Mouse (Mus musculus) olfactory bulb, adult 2 months (tissue): ENCODE results near the gene Erbb4.

Experiments used
- CTCF ChIP-seq: fragments of 200-500 bp; IDR thresholded peaks from 2 replicates; pipeline ENCODE4 v1.5.1; 2012; ENCODE audit warnings: low read depth, mild to moderate bottlenecking, low read length, moderate library complexity; ENCODE audit not compliant: insufficient read depth
- POLR2A ChIP-seq: fragments of 200-500 bp; IDR thresholded peaks from 2 replicates; pipeline ENCODE4 v1.6.1; 2012; ENCODE audit warnings: mild to moderate bottlenecking, low read depth, low read length, moderate library complexity; ENCODE audit not compliant: insufficient read depth

DNA sequence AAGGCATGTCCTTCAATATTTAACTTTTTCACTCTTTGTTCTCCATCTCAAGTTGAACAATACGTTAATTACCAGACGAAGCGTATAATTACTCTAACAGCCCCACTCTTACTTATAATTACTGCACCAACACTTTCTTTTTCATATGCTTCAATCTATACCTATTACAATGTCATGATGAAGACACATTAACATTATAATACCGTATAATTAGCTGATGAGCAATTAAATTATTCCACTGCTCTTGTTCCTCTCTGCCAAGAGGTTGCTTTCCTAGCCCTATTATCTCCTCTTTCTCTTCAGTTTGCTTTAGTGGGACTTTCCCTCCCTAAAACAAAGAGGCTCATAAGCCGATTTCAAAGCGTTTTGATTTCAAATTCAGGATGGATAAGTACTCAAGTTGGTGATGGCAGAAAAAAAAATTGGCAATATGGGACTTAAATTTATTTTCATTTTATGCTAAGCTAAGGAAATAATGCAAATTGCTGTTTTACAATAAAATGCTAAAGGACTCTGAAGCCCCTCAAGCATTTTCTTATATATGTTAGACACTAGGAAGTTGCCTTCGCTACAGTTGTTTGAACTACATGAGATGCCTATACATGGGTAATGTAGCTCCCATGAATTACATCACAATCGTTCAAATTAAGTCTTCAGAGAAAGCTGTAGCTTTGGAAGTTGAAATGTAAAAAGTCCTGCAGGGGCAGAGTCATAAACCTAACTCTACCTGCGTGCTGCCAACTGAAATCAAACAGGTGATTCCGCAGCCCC is 440.8 kb downstream of the Erbb4 start:
- TF ChIP-seq CTCF, result no peak
- no peak for TF ChIP-seq POLR2A
